Mouse (Mus musculus) CH12.LX (cell line): ENCODE measurements at regions not wholly inside any gene's neighbourhood (a gene's known extent, or its start where the extent isn't known, plus 50 kb on each side); places are given as distances from the start of the nearest gene placed in this dataset.

Source experiments
- DNase-seq: peaks from one replicate; pipeline ENCODE4 v3.0.0-alpha.2; 2013; ENCODE audit errors: extremely low read depth
- H3K27ac ChIP-seq: 2 replicates; pipeline ENCODE4 v1.5.1; 2012; ENCODE audit warnings: low read depth, mild to moderate bottlenecking, control low read depth, moderate library complexity; ENCODE audit not compliant: insufficient read depth
- H3K27me3 ChIP-seq: replicated peaks from 2 replicates; pipeline ENCODE3; 2012; ENCODE audit warnings: inconsistent platforms
- H3K36me3 ChIP-seq, 2 experiments: replicated peaks in 1 of 2; 2 replicates each; pipeline versions ENCODE3 to v1.6.1; 2012; ENCODE audit warnings: inconsistent platforms in 1 of 2, low read length in 1 of 2, mild to moderate bottlenecking in 1 of 2, mixed read lengths in 1 of 2, moderate library complexity in 1 of 2; ENCODE audit not compliant: control insufficient read depth in 1 of 2, insufficient read depth in 1 of 2
- H3K4me1 ChIP-seq, 2 experiments: 2 replicates each; pipeline ENCODE4 v1.6.1; 2012; ENCODE audit warnings: inconsistent platforms in 1 of 2, moderate library complexity in 1 of 2; ENCODE audit not compliant: insufficient read depth in 2 of 2, control insufficient read depth in 1 of 2
- H3K4me2 ChIP-seq: 2 replicates; pipeline ENCODE4 v1.6.1; 2012; ENCODE audit warnings: low read depth, mild to moderate bottlenecking, control low read depth; ENCODE audit not compliant: poor library complexity, insufficient read depth, severe bottlenecking
- H3K4me3 ChIP-seq, 3 experiments: fragments of 150-350 bp in 1 of 3; sonication (generic) in 1 of 3; replicated peaks in 1 of 3; 2 replicates each; pipeline versions ENCODE3 to v1.5.1; 2011 to 2012; ENCODE audit warnings: low read depth in 2 of 3, low read length in 2 of 3, mild to moderate bottlenecking in 2 of 3, moderate library complexity in 2 of 3, control low read depth in 1 of 3, improper control_type of control experiment in 1 of 3, inconsistent platforms in 1 of 3, mixed read lengths in 1 of 3; ENCODE audit not compliant: poor library complexity in 1 of 3
- H3K79me2 ChIP-seq: replicated peaks from 2 replicates; pipeline ENCODE4 v1.6.1; 2012; ENCODE audit warnings: mild to moderate bottlenecking, moderate library complexity; ENCODE audit not compliant: control insufficient read depth, poor library complexity, insufficient read depth, severe bottlenecking; ENCODE audit errors: extremely low read depth
- H3K9ac ChIP-seq: 2 replicates; pipeline ENCODE4 v1.6.1; 2012; ENCODE audit warnings: low read depth, mild to moderate bottlenecking, control low read depth, moderate library complexity; ENCODE audit not compliant: insufficient read depth
- H3K9me3 ChIP-seq: replicated peaks from 2 replicates; pipeline ENCODE3; 2012; ENCODE audit warnings: low read length, inconsistent platforms, mixed read lengths
- CHD1 ChIP-seq: IDR thresholded peaks from 2 replicates; pipeline ENCODE4 v1.6.1; 2012; ENCODE audit warnings: low read depth, low read length, improper control_type of control experiment, inconsistent platforms
- CHD2 ChIP-seq: IDR thresholded peaks from 2 replicates; pipeline ENCODE4 v1.6.1; 2011; ENCODE audit warnings: low read length, improper control_type of control experiment
- E2F4 ChIP-seq: IDR thresholded peaks from 2 replicates; pipeline ENCODE4 v1.6.1; 2011; ENCODE audit warnings: low read depth, low read length, improper control_type of control experiment; ENCODE audit not compliant: insufficient replicate concordance
- ELF1 ChIP-seq: IDR thresholded peaks from 2 replicates; pipeline ENCODE4 v1.6.1; 2014; ENCODE audit warnings: low read depth, mild to moderate bottlenecking, inconsistent platforms, low read length, improper control_type of control experiment
- ETS1 ChIP-seq: conservative IDR thresholded peaks from 2 replicates; pipeline ENCODE4 v1.6.1; 2012; ENCODE audit warnings: low read depth, mild to moderate bottlenecking, inconsistent platforms, low read length, improper control_type of control experiment, moderate library complexity
- HCFC1 ChIP-seq: IDR thresholded peaks from 2 replicates; pipeline ENCODE4 v1.6.1; 2012; ENCODE audit warnings: low read depth, mild to moderate bottlenecking, inconsistent platforms, low read length, improper control_type of control experiment
- JUN ChIP-seq: IDR thresholded peaks from 2 replicates; pipeline ENCODE4 v1.6.1; 2011; ENCODE audit warnings: low read depth, mild to moderate bottlenecking, low read length, improper control_type of control experiment, moderate library complexity; ENCODE audit not compliant: insufficient read depth
- KAT2A ChIP-seq: IDR thresholded peaks from 2 replicates; pipeline ENCODE4 v1.6.1; 2012; ENCODE audit warnings: low read length, improper control_type of control experiment, inconsistent platforms; ENCODE audit not compliant: insufficient replicate concordance
- MAFK ChIP-seq: IDR thresholded peaks from 2 replicates; pipeline ENCODE4 v1.6.1; 2011; ENCODE audit warnings: low read length, improper control_type of control experiment; ENCODE audit not compliant: insufficient replicate concordance
- MAZ ChIP-seq: IDR thresholded peaks from 2 replicates; pipeline ENCODE4 v1.6.1; 2012; ENCODE audit warnings: low read depth, mild to moderate bottlenecking, inconsistent platforms, low read length, improper control_type of control experiment, moderate library complexity
- RAD21 ChIP-seq: IDR thresholded peaks from 2 replicates; pipeline ENCODE4 v1.6.1; 2011; ENCODE audit warnings: low read depth, mild to moderate bottlenecking, low read length, improper control_type of control experiment, moderate library complexity
- RCOR1 ChIP-seq: conservative IDR thresholded peaks from 2 replicates; pipeline ENCODE4 v1.6.1; 2012; ENCODE audit warnings: low read depth, mild to moderate bottlenecking, inconsistent platforms, low read length, improper control_type of control experiment
- TBP ChIP-seq: conservative IDR thresholded peaks from 2 replicates; pipeline ENCODE4 v1.6.1; 2011; ENCODE audit warnings: low read depth, low read length, improper control_type of control experiment
- TCF12 ChIP-seq: IDR thresholded peaks from 2 replicates; pipeline ENCODE4 v1.6.1; 2014; ENCODE audit warnings: low read depth, mild to moderate bottlenecking, inconsistent platforms, low read length, improper control_type of control experiment
- UBTF ChIP-seq: IDR thresholded peaks from 2 replicates; pipeline ENCODE4 v1.6.1; 2012; ENCODE audit warnings: low read depth, mild to moderate bottlenecking, inconsistent platforms, low read length, improper control_type of control experiment, moderate library complexity
- ZKSCAN1 ChIP-seq: IDR thresholded peaks from 2 replicates; pipeline ENCODE4 v1.6.1; 2012; ENCODE audit warnings: low read depth, inconsistent platforms, low read length, improper control_type of control experiment, borderline replicate concordance
- ZMIZ1 ChIP-seq: IDR thresholded peaks from 2 replicates; pipeline ENCODE4 v1.6.1; 2012; ENCODE audit warnings: low read depth, mild to moderate bottlenecking, inconsistent platforms, low read length, improper control_type of control experiment
- dilution Hi-C: fragments of 300-500 bp; cut with MboI; formaldehyde crosslinking; loops from 2 replicates; pipeline ENCODE4 v1.14.3; 2020; ENCODE audit warnings: low sequenced_read_pairs; ENCODE audit not compliant: extremely low pct_unique_long_range_greater_than_20kb, extremely low pct_ligation_motif_present
- in situ Hi-C: fragments of 300-500 bp; cut with MboI; formaldehyde crosslinking; loops from 3 replicates; pipeline ENCODE4 v1.14.3; 2019; ENCODE audit warnings: low sequenced_read_pairs, low pct_ligation_motif_present, low pct_unique_long_range_greater_than_20kb, mixed read lengths

DNA sequence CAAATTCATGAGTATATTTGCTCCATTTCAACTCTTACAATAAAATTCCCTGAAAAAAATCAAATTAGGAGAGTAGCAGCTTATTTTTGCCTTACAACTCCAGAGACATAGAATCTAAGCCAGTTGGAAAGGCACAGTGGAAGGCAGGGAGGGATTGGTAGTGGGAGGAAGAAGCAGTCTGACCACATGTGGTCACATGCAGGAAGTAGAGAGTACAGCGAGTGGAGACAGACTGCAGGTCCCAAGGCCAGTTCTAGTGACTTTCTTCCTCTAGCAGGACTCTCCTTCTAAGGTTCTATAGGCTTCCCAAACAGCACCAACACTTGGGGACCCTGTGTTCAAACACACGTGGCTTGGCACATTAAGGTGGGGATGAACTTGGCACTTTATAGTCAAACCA is 245.6 kb upstream of the Adgrl4 start:
- Histone ChIP-seq H3K79me2 (no peaks in the 10 kb centered on the region), H3K4me1 (peaks cover 0 to 8% of the 10 kb centered on the region in 2 experiments; a peak in 1 of 4 replicates), H3K36me3 (no peaks in the 10 kb centered on the region), H3K27ac (no peak overlapping the region), H3K4me3 (no peak overlapping the region), H3K4me2 (no peak overlapping the region), H3K9me3 (peaks cover 13% of the 10 kb centered on the region), H3K9ac (no peak overlapping the region), H3K27me3 (no peaks in the 10 kb centered on the region)
- DNase-seq, result no peak
- dilution Hi-C loops, result no loop called here
- no peak for TF ChIP-seq KAT2A
- TF ChIP-seq TCF12, result no peak
- no peak for TF ChIP-seq CHD1
- TF ChIP-seq UBTF, result no peak
- TF ChIP-seq RAD21, result no peak
- TF ChIP-seq MAZ, result no peak
- in situ Hi-C loops, result no loop called here

GRCm38 (mm10) chr3:151210978-151211377 is 226.7 kb upstream of the Adgrl4 start:
- no peak for DNase-seq
- no peaks in the 10 kb centered on the region for H3K79me2 ChIP-seq
- no peak overlapping the region for H3K4me3 ChIP-seq
- no peaks in the 10 kb centered on the region for H3K36me3 ChIP-seq
- H3K9ac ChIP-seq, result no peak overlapping the region
- TF ChIP-seq CHD1, result no peak
- peaks cover 15% of the 10 kb centered on the region for H3K9me3 ChIP-seq
- in situ Hi-C loops (no loop called here), dilution Hi-C loops (no loop called here)
- no peaks in the 10 kb centered on the region for H3K27me3 ChIP-seq
- H3K4me2 ChIP-seq, result no peak overlapping the region
- H3K4me1 ChIP-seq, result no peaks in the 10 kb centered on the region
- no peak overlapping the region for H3K27ac ChIP-seq

- in situ Hi-C loops, result no loop called here
- peaks cover 21% of the 10 kb centered on the region for H3K9me3 ChIP-seq
- no peak overlapping the region for H3K27ac ChIP-seq
- H3K36me3 ChIP-seq, result no peaks in the 10 kb centered on the region
- dilution Hi-C loops, result no loop called here
- H3K4me2 ChIP-seq, result no peak overlapping the region
- TF ChIP-seq TCF12, result no peak
- TF ChIP-seq HCFC1, result no peak
- no peak for TF ChIP-seq RAD21
- TF ChIP-seq ETS1, result no peak
- no peak for TF ChIP-seq CHD2
- TF ChIP-seq JUN, result no peak
- no peak for TF ChIP-seq ELF1
- no peak for TF ChIP-seq KAT2A
- TF ChIP-seq E2F4, result no peak
- TF ChIP-seq RCOR1, result no peak
- TF ChIP-seq TBP, result no peak
- no peak for TF ChIP-seq ZKSCAN1
- TF ChIP-seq MAFK, result no peak
- no peak for TF ChIP-seq ZMIZ1
- H3K79me2 ChIP-seq, result no peaks in the 10 kb centered on the region
- DNase-seq, result no peak
- H3K9ac ChIP-seq, result no peak overlapping the region
- H3K4me3 ChIP-seq, result no peak overlapping the region
- no peaks in the 10 kb centered on the region for H3K27me3 ChIP-seq
- no peaks in the 10 kb centered on the region for H3K4me1 ChIP-seq
Measured at GRCm38 (mm10) chr3:151216764-151217502, 220.8 kb upstream of the Adgrl4 start.
